Mouse (Mus musculus): ENCODE measurements around the gene Mgat1.

DNA sequence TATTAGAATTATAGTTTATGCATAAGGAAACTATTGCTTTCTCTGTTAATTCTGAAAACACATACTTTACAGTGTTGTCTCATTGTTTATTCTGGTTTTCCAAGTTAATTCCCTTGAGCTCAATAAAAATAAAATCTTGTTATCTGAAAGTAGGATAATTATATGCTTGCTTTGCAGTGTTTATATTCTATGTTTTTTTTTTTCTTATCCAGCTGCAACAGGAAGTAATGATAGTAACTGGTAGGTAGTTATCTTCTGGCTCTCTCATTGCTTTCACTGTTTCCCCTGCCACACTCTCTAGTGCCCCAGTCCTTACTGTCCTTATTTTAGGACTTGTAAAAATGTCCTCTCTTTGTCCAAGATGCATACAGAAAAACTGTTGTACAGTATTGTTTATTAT lies 43.3 kb upstream of the Mgat1 start:
- TF ChIP-seq POLR2A (IDR thresholded peaks at IDR 0.05; ENCODE audit: low read depth, low read length) (no peak), CTCF (IDR thresholded peaks at IDR 0.05; ENCODE audit: extremely low read depth, insufficient read length, insufficient replicate concordance, low read depth, low read length) (no peak)

Measured in small intestine, adult 2 months (tissue).